Mouse (Mus musculus): ENCODE data around the gene Rsph6a.

Gene Rsph6a

DNA sequence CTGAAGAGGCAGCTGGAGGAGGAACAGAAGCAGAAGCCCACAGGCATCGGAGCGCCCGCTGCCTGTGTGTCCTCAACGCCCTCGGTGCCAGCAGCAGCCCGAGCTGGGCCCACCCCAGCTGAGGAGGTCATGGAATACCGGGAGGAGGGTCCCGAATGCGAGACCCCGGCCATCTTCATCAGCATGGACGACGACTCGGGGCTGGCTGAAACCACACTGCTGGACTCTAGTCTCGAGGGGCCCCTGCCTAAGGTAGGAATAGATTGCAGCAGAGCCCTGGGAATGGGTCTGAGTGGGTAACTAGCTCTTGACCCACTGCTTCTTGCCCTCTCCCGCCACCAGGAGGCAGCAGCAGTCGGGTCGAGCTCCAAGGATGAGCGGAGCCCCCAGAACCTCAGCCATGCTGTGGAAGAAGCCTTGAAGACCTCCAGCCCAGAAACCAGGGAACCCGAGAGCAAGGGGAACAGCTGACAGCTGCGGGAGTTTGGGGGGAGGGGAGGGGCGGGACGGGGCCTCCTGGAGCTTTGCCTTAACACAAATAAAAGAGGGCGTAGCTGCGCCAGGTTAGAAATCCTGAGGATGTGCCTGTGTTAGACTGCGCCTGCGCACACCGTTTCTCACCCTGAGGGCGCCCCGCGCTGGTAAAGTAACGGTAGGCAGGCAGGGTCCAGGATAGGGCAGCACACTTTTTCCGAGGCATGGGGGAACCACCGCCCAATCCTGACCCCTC lies at the start of gene Rsph6a:
TSS of gene Rsph6a (plus strand) at position 644 of the 730 bp plus-strand sequence.
- DNase-seq (ENCODE audit: extremely low spot score, low read depth, low spot score): no peak

DNA sequence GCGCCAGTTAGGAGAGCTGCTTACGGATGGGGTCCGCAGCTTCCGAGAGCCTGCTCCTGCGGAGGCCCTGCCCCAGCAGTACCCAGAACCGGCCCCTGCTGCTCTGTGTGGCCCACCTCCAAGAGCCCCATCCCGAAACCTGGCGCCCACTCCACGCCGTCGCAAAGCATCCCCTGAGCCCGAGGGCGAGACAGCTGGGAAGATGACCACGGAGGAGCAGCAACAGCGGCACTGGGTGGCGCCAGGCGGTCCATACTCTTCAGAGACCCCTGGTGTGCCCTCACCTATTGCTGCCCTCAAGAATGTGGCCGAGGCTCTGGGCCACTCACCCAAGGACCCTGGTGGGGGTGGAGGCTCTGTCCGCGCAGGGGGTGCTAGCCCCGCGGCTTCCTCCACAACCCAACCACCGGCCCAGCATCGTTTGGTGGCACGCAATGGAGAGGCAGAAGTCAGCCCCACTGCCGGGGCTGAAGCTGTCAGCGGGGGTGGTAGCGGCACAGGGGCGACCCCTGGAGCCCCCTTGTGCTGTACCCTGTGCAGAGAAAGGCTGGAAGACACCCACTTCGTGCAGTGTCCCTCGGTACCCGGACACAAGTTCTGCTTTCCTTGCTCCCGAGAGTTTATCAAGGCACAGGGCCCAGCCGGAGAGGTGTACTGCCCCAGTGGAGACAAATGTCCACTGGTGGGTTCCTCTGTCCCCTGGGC lies 48.9 kb upstream of the Rsph6a start:
- no peak for DNase-seq (ENCODE audit: extremely low spot score, low read depth, low spot score)

DNA sequence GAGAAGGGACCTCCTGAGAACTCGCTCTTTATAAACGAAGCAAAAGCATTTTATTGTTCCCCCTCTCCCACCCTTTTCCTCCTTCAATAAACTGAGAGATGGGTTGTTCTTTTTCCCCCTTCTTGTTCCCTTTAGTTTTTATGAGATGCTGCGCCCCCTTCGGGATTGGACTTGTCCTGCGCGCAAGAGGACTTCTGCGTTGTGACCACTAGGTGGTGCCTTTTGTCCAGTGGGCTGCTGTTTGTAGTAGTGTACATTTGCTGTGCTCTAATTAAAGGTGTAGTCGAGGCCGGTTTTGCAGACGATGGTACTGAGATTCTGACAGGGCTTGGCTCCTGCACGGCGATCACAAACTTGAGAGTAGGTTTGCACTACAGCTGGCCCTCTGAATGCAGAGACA lies 48.0 kb upstream of the Rsph6a start:
- peak; percentile 80 for DNase-seq (ENCODE audit: extremely low spot score, low read depth, low spot score)

DNA sequence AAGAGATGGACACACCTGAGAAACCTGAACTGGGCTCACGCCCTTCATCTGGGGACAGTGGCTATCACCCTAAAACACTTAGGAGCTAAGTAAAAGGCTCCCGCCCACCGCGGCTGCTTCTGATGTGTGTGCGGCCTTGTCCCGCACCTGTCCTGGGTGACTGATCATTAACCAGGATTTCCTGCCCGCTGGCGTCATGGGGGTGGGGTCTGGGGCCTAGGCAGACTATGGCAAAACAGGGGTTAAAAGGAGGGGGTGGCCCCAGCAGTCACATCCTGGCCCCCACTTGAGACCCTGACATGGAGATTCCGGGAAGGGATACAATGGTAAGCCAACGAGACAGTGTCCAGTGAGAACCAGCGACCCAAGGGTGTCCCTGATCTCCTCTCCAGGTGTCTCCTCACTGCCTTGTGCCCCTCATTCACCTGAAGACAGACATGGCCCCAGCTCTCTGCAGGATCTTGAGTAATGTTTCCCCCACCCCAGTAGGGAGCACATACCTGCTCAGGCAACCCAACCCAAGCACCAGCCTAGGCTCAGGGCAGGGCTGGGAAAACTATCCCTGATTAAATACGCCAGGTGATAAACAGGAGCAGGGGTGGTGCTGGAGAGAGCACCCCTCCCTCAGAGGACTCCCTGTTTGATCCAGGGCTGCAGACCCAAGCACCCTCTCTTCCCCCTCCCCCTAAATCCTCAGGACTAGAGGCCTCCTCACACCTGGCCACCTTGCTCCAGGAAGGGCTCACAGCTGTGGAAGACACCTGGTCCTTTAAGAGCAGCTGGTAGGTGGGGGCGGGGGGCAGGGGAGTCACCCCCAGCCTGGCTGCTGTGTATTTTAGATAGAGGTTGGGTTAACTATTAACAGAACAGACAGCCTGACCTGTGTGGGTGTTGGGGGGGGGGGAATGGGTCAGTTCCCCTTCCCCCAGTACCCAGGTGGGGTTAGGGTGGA lies 47.2 kb upstream of the Rsph6a start:
- no peak for DNase-seq (ENCODE audit: extremely low spot score, low read depth, low spot score)

DNA sequence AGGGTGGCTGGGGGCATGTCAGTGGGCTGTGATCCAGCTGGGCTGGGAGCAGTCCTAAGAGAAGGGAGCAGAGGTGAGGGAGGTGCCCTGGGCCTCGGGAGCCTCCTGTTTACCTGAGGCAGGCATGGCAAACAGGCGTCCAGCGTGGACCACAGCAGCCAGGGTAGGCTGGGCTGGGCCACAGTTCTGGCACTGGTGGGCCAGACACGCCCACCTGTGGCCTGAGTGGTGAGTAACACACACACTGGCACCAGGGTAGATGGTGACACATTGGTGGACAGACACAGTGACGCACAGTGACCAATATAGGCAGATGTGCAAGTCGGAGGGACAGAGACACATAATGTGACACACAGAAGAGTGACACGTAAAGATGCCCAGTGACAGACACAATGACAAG lies 43.9 kb upstream of the Rsph6a start:
- no peak for DNase-seq (ENCODE audit: extremely low spot score, low read depth, low spot score)

DNA sequence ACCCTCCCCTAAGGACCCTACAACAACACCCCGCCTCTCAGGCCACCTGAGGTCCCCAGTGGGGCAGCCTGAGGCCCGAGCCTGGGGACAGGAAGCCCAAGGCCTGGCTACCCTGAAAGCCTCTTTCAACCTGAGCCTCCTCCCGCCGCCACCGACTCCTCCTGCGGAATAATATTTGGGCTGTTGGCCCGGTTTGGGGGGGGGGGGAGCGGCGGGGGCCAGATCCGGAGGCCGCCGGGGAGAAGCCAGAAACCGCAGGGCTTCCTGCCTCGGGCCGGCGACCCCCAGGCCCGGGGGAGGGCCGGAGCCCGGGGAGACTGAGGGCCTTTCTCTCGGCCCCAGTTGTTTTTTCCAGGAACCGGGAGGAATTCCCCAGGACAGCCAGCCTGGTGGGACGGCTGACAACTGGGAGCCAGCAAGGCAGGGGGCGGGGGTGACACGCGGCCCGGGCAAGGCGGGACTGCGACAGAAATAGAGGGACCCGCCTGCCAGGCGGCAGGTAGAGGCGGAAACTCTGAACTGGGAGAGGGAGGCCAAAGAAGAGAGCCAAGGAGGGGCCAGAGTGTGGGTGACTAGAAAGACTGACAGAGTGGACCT lies 42.4 kb upstream of the Rsph6a start:
- no peak for DNase-seq (ENCODE audit: extremely low spot score, low read depth, low spot score)

DNA sequence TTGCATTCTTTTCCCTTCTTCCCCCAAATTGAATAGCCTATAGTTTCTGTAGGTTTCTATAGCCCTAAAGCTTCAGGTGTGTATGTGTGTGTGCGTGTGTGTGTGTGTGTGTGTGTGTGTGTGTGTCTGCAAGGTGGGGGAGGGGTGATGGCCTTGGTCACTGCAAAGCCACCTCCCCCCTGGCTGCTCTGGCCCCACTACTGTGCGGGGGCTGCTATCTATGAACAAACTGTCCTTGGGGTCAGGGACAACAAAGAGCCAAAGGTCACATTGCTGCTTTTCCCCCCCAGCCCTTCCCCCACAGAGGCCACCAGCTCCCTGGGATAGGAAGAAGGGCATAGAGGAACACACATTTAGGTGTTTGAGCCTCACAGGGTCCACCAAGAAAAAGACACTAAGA lies 41.6 kb upstream of the Rsph6a start:
- DNase-seq (ENCODE audit: extremely low spot score, low read depth, low spot score): no peak

DNA sequence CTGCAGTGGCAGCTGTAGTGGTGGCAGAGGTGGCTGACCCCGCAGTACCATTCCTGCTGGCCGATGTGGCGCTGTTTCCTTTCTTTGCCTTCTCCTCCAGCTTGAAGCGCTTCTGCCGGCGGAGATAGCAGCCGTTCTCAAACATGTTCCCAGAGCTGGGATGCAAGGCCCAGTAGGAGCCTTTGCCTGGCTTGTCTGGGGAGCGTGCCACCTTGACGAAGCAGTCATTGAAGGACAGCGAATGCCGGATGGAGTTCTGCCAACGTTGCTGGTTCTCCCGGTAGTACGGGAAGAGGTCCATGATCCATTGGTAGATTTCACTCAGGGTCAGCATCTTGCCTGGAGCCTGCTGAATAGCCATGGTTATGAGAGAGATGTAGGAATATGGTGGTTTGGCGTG lies 40.0 kb upstream of the Rsph6a start:
- DNase-seq (ENCODE audit: extremely low spot score, low read depth, low spot score): no peak

DNA sequence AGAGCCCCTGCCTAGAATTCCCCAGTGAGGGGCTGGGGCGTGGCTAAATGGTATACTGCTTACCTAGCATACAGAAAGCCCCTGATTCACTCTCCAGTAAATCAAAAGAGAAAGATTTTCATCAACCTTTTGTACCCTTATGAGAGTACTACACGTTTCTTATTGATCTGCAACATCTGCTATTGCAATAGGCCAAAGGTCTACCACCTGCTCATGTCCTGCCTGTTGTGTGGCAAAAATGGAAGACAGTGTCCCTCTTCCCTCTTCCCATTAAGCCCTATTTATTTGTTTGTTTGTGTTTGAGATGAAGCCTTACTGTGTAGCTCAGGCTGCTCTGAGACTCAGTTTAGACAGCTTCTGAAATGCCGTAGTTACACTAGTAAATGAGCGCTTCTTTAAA lies 38.4 kb upstream of the Rsph6a start:
- DNase-seq (ENCODE audit: extremely low spot score, low read depth, low spot score): no peak

DNA sequence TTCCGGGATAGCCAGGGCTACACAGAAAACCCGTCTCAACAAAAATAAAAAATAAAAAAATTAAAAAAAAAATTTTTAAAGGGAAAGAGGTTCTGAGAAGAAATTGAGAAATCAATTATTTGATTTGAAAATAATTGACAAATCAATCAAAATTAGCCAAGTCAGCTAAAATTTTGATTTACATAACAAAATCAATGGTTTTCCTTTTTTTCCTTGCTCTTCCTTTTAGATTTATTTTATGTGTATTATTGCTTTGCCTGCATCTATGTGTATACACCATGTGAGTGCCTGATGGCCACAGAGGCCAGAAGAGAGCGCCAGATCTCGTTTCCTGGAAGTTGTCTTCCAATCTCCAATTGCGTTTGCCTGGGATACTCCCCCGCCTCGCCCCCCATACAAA lies 36.6 kb upstream of the Rsph6a start:
- DNase-seq (ENCODE audit: extremely low spot score, low read depth, low spot score): no peak

DNA sequence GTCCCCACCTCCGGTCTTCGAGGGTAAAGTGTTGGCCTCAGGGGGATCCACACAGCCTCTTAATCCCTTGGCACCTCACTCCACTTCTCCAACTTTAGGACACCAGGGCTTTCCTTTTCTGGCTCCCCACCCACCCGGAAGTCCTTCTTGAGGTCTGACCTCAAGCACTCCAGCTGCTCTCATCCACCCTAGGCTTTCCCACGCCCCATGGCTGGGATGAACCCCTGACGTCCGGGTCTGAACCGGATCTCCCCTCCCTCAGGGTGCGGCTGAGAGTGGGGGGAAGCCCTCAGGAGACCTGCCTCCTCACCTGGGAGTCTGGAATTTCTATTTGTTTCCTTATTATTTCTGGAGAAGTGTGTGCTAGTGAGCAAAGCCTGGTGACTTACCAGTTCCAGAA lies 33.4 kb upstream of the Rsph6a start:
- DNase-seq (ENCODE audit: extremely low spot score, low read depth, low spot score): no peak

DNA sequence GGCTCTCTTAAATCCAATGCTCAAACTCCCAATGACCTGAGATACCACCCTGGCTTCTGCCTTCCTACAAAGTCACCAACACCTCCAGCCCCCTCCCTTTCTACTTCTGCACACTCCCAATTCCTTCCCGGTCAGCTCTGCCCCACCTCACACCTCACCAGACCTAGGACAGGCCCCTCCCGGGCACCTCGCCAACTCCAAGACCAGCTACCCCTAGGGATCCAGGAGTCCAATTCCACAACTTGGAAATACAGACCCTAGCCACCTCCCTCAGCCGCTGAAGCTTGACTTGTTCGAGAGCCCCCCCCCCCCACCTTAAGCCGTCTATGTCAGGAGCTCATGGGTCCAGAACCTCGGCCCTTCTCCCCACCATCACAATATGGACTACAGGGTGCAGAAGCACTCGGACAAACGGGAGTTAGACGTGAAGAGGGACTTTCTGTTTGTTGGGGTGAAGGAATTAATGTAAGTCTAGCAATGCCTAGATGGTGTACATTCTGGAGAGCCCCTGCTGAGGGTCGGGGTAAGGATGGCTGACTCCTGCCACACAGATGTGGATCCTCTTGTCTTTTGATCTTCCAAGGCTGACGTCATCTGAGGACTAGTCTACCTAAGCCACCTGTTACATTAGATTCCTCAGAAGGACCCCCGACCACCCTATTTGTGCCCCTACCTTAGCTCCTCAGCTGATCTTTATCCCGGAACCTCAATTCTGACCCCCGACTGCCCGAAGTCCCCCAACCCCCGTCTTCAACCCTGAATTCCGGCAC lies 32.1 kb upstream of the Rsph6a start:
- DNase-seq (ENCODE audit: extremely low spot score, low read depth, low spot score): no peak

DNA sequence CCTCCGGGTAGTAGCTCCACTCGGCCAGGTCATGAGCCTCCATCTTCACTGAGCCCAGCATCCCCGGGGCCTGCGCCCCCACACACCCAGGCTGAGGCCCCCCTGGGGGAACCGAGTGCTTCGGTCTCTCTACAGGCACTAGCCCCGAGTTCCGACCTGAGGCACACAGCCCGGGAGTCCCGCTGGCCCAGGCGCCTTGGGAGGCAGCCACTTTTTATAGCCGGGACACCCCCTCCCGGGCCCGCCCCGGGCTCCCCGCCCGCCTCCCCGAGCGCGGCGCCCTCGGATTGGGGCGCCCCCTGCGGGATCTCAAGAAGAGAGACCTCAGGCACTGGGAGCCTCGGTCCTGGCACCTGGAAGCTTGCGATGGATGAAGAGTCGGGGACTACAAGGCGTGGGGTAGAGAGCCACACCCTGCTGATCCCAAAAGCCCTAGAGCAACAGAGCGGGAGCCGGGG lies 31.1 kb upstream of the Rsph6a start, which contains the start of gene Foxa3:
TSS of gene Foxa3 (minus strand) at position 182 of the 458 bp plus-strand sequence.
- no peak for DNase-seq (ENCODE audit: extremely low spot score, low read depth, low spot score)

DNA sequence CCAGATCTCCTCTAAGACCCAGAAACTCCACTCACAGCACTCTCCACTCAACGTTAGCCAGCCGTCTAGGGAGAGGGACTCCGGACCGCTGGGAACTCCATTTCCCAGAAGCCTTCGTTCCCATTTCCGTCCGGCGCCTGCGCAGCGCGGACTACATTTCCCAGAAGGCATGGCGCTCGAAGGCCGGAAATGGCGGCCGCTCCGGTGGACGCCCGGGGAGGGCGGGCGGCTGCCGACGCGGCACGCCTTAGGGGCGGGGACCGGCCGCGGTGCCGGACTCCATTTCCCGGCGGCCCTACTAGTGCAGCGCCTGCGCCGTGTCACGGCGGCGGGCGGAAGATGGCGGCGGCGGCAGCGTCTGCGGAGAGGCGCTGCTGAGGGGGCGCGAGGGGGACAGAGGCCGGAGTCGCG lies 30.4 kb upstream of the Rsph6a start, which contains the start of gene Sympk:
TSS of gene Sympk (plus strand) at position 282 of the 411 bp plus-strand sequence.
- peak; percentile 79 for DNase-seq (ENCODE audit: extremely low spot score, low read depth, low spot score)

DNA sequence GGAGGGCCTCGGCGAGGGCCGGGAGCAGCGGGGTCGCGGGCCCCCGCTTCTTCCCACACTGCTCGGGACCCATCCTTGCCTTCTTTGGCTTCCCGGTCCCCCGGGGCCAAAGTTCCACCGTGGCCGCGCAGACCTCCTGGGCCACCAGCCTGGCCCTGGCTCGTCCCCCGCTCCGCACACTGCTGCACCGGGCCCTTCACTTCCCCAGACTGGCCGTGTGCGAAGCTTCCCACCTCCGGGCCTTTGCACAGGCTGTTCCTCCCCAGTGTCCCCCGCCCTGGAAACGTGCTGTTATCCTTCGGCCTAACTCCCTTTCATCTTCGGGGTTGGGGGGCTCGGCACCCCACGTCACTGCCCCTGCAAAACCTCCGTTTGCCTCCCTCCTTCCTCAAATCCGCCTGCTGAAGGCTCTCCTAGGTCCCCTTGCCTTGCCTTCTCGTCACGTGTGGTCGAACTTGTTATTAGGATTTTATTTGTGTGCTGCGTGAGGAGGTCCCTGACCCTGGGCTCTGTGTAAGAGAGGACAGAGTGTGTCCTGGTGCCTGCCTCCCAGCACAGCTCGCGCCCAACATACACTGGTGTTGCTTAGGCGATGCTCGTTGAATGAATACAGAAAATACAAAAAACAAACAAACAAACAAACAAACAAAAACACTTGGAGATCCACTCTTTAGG lies 29.8 kb upstream of the Rsph6a start:
- DNase-seq (ENCODE audit: extremely low spot score, low read depth, low spot score): no peak

DNA sequence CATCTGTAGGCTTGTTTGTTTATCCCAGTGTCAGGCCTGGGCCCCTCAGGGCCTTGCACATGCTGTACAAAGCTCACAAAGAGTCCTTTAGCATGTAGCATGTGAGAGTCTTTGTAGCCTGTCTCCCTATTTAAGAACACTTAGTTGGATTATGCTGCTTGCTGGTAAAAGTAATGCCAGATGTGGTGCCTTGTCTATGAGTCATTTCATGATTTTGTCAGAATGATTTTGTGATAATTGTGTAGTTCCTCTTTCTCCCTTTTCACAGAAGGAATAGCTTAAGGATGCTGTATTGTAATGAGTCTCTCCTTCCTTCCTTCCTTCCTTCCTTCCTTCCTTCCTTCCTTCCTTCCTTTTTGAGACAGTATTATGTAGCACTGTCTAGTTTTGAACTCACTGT lies 26.4 kb upstream of the Rsph6a start:
- DNase-seq (ENCODE audit: extremely low spot score, low read depth, low spot score): no peak

DNA sequence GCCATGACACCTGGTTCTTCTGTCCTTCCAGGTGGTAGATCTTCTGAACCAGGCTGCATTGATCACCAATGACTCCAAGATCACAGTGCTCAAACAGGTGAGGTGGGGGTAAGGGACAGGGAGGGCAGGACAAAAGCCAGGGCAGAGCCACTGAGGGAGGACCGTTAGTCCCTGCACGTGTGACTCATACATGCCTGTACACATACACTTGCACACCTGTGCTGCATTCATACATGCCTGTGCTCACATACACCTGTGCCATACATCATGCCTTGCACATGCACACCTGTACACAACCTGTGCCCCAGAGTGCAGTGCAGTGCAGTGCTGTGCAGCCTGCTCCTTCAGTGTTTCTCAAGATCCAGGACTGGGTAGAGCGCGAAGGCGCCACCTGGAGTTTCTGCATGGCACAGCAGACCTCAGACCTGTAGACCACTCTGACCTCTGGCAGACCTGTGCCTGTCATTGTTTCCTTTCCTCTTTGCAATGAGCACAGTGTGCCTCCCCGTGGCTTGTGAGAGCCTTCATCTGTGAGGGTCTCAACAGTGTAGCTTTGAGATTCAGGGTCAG lies 25.3 kb upstream of the Rsph6a start:
- DNase-seq (ENCODE audit: extremely low spot score, low read depth, low spot score): peak; percentile 37

DNA sequence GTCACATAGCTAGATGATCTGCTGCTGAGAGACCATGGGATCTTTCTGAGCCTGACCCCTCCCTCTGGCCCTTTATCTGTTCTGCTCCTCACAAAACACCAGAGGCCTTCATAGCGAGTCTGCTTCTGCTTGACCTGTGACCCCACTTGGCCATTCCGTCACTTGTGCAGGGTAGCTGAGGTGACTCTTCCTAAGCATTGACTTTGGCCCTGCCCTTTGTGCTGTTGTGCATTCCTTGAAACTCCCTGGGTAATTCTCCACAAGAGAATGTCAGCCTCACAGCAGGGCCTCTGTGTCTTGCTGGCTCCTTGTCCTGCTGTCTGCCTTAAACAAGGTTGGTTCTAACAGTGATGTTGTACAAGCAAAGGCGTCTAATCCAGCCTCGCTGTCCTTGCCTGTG lies 22.8 kb upstream of the Rsph6a start:
- no peak for DNase-seq (ENCODE audit: extremely low spot score, low read depth, low spot score)

DNA sequence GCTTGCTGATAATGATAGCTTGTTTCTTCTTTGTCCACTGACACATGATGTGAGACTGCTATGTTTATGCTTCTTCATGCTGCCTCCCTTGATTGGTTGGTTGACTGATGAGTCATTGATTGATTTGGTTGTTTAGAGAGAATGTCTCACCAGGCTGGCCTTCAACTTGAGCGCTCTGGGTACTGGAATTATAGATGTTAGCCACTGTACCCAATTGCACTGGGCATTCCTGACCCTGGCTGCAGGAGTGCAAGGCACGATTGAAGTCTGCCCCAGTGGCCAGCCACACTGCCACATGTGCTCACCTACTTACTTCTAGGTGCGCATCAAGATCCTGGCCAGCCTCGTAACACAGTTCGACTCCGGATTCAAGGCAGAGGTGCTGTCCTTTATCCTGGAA lies 9.9 kb upstream of the Rsph6a start:
- DNase-seq (ENCODE audit: extremely low spot score, low read depth, low spot score): no peak
